15 mouse cellular contexts compared by ENCODE assay signal in genomic region chr10:23413794-23414518, GRCm38 (mm10).
A peak's percentile ranks its signal among the peaks of the same experiment; 100 is the strongest.
DNase-seq lines count a peak whose midpoint lies in the region; ATAC-seq lines count a peak whose summit lies in the region.
"Had no signal": no experiment of that assay in that cellular context is flagged by ENCODE, and none has a peak within 500 bp of the region (broad histone marks: within the 10 kb centered on the region; RNA-seq: fewer than 3 reads in every experiment).

No protein-coding gene starts in this region.

- peak overlapping the region; percentile 21; the same call in 1 of the 2 replicates for H3K27ac ChIP-seq in forebrain, embryonic 10.5 days
- H3K27ac ChIP-seq in hindbrain, embryonic 16.5 days (ENCODE audit: low read depth, low read length): no peak overlapping the region
- H3K27ac ChIP-seq: liver, embryonic 14.5 days had no signal

- peak overlapping the region; percentile 18; the same call in 1 of the 2 replicates for H3K4me2 ChIP-seq in hindbrain, embryonic 16.5 days (ENCODE audit: low read length)

- H3K4me1 ChIP-seq in forebrain, embryonic 10.5 days: peaks cover 25% of the 10 kb centered on the region
- H3K4me1 ChIP-seq in hindbrain, embryonic 16.5 days (ENCODE audit: control insufficient read depth, insufficient read depth, low read depth, low read length): no peaks in the 10 kb centered on the region

- no peak overlapping the region for H3K9ac ChIP-seq in hindbrain, embryonic 16.5 days (ENCODE audit: low read depth, low read length)
- H3K9ac ChIP-seq: liver, embryonic 14.5 days had no signal

- no peak overlapping the region for H3K4me3 ChIP-seq in forebrain, embryonic 10.5 days
- H3K4me3 ChIP-seq in hindbrain, embryonic 16.5 days (ENCODE audit: low read length): no peak overlapping the region

- H3K27me3 ChIP-seq in forebrain, embryonic 10.5 days (ENCODE audit: poor library complexity, severe bottlenecking): no peaks in the 10 kb centered on the region
- H3K27me3 ChIP-seq in hindbrain, embryonic 16.5 days (replicated peaks; ENCODE audit: control insufficient read depth, insufficient read depth, low read length): no peaks in the 10 kb centered on the region

- DNase-seq in layer of hippocampus, adult 8-10 months (ENCODE audit: low spot score in 2 of 2): peak; percentile 12 to 17
- no peak for DNase-seq in layer of hippocampus, postnatal 25 days (ENCODE audit: extremely low spot score in 1 of 2, low spot score in 1 of 2)
- peak; percentile 8 for DNase-seq in cerebellum, adult 11 months
- DNase-seq in forebrain, embryonic 10.5 days (ENCODE audit: extremely low spot score, low spot score): no peak
- DNase-seq in spleen, postnatal 4 days (ENCODE audit: low spot score in 2 of 2): no peak
- DNase-seq in spleen, postnatal 10 days (ENCODE audit: low spot score in 2 of 2): no peak
- no peak for DNase-seq in gastrocnemius, adult 8-10 months (ENCODE audit: low spot score in 2 of 2)
- DNase-seq: adrenal gland, adult 2 months; gastrocnemius, postnatal 14 days; kidney, postnatal 10 days; lung, postnatal 4 days; retina, postnatal 1 day had no signal

- no peaks in the 10 kb centered on the region for H3K9me3 ChIP-seq in forebrain, embryonic 10.5 days
- no peaks in the 10 kb centered on the region for H3K9me3 ChIP-seq in hindbrain, embryonic 16.5 days (ENCODE audit: control insufficient read depth, low read length)

- no peaks in the 10 kb centered on the region for H3K36me3 ChIP-seq in forebrain, embryonic 10.5 days (replicated peaks)
- no peaks in the 10 kb centered on the region for H3K36me3 ChIP-seq in hindbrain, embryonic 16.5 days (ENCODE audit: control insufficient read depth, insufficient read depth, low read length)

- 46% methylated on average over 7 of the region's 7 CpGs for WGBS in forebrain, embryonic 10.5 days
- WGBS in hindbrain, embryonic 16.5 days: 30% methylated on average over 7 of the region's 7 CpGs

- peak; percentile 70; the same call in 1 of the 2 replicates for ATAC-seq in hindbrain, embryonic 16.5 days
- ATAC-seq: inflammation-experienced regulatory T-cells, adult 6 months had no signal

Comparison
In these comparisons a context has a peak if more than half of its experiments do, and no peak if none do; other contexts are left out.
1. DNase-seq: peak in layer of hippocampus, adult 8-10 months (2 of 2) and cerebellum, adult 11 months (single experiment); none in layer of hippocampus, postnatal 25 days (0 of 2), forebrain, embryonic 10.5 days (single experiment), spleen, postnatal 4 days (0 of 2), spleen, postnatal 10 days (0 of 2) and gastrocnemius, adult 8-10 months (0 of 2).